Mouse (Mus musculus) layer of hippocampus, adult 8-10 months (tissue): ENCODE results near the gene Sorcs1. TPM values are rescaled to one million over a fixed set of nuclear protein-coding genes. Genes with fewer than 3 reads are reported as not detected.
A peak's percentile ranks its signal among the peaks of the same experiment; 100 is the strongest.

Experiments
- DNase-seq, 2 experiments: peaks; one replicate each; pipeline ENCODE4 v3.0.0; 2022; ENCODE audit warnings: low spot score in 2 of 2
- total RNA-seq, 4 experiments: library from RNA; stranded (reverse); gene quantifications; 2 replicates each; pipeline ENCODE4 v1.2.4; 2022

Sorcs1 gene
- 10 to 100 TPM; 10.1 to 13.3 (median 11.3) TPM for total RNA-seq

DNA sequence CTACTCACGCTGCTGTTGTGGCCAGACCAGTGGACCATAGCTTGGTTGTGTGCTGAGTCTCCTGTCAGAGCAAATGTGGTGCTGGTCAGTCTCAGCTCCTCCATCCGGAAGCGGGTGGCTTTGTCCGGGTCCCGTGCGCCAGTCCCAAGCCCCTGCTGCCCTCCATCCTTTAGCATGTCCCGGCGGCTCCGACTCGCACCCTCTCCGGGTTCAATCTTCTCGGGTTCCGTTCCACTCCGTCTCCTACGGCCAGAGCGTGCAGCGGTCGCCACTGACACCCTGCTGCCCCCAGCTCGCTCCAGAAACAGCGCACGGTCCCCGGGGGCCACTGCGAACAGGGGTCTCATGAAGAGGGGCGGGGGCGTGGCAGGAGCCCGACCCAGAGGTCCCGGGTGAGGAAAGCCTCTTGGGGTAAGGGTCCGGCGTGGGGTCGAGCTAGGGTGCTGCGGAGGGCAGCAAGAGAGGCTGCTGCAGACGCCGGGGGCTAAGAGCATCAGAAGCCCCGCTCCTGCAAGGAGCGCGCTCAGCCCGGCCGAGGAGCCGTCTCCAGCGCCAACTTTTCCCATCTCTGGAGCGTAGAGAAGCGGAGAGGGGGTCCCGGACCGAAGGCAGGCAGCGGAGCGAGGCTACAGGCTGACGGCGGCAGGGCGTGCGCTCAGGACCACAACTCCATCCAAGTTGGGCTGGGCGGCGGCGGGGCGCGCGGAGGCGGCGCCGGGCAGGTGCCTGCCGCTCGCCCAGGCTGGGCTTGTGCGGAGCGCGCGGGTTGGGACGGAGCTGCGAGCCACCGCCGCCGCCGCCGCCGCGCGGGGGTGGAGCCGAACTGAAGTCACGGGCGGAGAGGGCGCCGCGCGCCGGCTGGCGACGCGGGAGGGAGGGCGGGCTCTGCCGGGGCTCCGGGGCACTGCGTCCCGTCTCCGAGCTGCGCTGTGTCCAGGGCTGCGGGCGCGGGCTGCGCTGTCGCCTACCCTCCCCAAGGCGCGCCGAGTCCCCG is at the start of gene Sorcs1:
TSS of gene Sorcs1 (minus strand) at position 744 of the 994 bp plus-strand sequence.
- peak; percentile 5 to 24 for DNase-seq

DNA sequence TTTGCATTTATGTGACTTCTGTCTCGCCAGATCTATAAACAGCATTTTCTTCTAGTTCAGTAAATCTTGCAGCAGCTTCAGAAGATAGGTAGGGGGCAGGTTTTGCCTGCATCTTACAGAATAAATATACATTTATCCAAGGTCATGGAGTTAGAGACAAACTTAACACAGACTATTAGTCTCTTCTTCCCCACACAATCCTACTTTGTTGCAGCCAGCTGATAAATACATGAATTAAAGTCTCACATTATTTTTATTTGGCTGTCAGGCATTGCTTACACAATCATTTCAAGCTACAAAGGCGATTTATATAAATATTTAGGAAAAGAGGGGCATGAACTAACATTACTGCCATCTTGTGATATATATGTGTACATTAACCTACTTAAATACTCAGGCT is 4.8 kb upstream of the Sorcs1 start:
- no peak for DNase-seq

DNA sequence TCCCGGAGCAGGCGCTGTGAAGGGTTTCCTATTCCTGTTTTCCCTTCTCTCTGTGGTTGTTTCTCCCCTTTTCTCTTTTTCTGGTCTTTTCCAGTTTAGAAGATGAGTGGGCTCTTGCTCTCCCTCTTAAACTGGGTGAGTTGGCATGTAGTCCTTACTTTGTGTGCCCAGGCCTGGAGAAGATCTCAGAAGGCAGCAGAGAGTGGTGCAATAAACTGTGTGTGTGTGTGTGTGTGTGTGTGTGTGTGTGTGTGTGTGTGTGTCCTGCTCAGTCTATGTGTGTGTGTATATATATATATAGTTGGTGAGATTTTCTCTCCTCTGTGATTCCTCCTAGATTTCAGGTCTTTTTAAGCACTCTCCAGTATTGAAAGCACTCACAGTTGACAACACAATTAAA is 500 bp upstream of the Sorcs1 start:
- DNase-seq = no peak

DNA sequence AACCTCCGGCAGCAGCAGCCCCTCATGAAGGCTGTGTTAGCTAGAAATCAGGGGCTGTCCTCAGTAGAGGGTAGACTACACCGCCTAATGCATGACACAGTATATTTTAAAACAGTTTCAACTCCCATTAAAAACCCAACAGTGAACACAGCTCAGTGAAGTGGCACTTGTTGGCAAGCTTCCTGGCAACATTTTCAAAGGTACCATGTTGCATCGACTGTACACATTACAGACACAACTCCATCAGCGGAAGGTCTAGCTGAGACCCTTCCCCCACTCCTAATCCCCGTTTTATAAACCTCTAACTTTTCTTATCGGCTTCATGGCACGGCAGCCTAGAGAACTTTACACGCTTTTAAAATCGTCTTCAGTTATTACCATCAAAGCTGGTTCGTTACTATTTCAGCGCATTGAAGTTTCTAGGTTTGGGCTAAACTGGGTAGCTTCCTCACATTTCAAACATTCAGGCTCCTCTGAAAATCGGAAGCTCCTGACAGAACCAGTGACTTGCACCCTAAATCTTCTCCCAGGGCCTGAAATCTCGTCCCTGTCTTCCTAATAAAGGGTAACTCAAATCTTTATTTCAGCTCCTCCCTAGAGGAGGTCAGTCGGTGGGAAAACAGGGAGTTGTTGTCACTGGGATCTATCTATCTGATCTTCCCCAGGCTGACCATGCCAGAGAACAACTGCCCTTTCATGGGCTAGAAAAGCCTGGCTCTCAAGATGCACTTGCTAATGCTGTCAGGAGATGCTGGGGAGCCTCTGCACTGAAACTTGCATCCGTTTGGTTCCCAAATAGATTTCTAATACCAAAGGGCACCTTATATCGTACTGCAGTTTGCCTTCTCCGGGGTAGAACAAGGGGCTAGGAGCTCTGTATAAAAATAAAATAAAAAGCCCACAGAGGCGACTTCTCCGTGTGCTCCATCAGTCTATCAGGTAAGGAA is 1.6 kb downstream of the Sorcs1 start:
- peak in 1 of 2 experiments; percentile 7 for DNase-seq

DNA sequence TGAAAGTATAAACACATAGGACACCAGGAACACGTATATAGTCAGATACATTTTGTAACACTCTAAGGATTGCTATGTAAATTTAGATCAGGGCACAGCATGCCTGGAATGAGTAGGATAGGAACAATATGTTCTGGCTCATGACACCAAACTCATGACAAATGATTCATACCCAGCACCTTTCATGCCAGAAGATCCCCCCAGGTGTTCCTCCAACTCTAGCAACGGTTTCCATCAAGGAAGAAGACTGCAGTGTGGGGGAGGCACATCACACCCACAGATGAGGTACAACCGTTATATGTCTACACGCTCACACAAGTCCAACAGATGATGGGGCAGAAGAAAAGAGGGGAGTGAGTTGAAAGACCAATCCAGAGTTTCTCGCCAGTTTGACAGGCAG is 3.5 kb downstream of the Sorcs1 start:
- peak; percentile 7 to 21 for DNase-seq

DNA sequence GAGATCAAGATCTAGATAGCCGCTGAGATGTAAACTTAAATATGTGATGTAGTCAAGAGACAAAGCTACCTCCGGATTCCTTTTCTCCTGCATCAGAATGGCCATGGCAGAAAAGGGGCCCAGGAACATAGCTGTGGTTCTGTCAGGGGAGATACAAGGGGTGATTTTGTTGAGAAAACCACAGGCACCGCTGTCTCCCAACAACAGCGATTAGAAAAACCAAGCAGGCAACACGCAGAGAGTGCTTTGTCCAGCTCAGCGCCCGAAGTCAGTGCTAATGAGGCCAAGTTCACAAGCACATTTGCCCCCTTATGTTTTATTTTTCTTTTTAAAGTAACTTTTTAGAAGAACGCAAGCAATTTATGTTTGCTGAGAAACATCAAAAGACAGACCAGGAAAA is 10.9 kb downstream of the Sorcs1 start:
- DNase-seq = no peak

DNA sequence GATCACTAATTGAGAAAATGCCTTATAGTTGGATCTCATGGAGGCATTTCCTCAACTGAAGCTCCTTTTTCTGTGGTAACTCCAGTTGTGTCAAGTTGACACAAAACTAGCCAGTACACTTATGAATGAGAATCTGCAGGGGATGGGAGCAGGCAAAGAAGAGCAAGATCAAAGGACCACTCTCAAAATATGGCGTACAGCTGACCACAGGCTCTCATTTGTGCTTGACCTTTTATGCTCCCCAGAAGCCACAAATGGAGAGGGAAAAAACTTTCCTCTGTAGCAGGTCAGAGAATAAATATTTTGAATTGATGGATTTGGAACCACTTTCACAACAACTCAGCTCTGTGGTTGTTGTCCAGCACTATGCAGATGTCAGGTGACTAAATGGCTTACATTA is 14.1 kb downstream of the Sorcs1 start:
- DNase-seq = no peak

DNA sequence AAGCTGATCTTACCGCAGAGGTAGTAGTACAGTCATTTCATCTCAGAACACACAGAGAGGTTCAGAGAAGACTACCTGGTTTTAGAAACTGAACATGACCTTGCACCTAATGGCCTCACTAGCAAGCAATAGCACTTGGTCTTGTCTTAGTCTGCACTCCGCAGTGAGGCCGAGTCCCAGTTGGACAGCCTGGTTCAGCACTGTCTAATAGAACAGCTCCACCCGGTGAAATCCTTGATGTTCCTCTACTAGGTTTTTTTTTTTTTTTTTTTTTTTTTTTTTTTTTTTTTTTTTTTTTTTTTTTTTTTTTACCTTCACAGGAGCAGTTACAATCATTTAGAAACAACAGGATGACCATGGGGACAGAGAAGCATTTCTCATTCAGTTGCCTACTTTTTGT is 19.3 kb downstream of the Sorcs1 start:
- DNase-seq = no peak

DNA sequence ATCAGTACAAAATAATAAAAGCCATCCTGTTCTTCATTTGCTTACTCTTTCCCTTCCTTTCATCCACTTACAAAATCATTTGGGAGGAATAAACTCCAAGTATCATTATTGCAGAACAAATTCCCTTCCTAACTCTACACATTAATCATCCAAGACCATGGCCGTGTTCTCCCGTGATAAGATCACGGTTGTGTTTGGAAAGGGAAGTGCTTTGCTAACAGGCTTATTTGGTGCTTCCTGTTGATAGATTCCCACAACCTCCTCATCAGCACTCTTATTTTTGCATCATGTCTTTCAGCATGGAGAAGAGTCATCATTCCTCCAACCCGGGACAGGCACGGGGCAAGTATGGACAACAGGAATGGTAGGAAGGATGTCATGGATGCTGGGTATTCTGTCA is 25.7 kb downstream of the Sorcs1 start:
- no peak for DNase-seq

DNA sequence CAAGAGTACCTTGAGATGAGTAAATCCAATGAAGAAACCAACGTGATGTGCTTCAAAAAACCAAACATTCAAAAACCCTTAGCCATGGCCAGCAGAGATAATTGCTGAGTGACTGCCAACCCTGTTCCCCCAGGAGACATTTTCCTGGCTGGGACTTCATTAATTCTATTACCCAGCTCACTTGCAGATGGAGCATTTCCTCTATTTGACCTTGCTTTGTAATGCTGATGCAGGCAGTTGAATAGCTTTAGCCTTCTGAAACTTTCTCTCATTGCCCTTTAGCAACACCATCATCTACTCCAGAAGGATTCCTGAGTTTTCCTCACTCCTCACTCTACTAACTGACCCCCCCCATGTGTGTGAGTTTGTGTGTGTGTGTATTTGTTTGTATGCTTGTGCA is 34.6 kb downstream of the Sorcs1 start:
- no peak for DNase-seq

DNA sequence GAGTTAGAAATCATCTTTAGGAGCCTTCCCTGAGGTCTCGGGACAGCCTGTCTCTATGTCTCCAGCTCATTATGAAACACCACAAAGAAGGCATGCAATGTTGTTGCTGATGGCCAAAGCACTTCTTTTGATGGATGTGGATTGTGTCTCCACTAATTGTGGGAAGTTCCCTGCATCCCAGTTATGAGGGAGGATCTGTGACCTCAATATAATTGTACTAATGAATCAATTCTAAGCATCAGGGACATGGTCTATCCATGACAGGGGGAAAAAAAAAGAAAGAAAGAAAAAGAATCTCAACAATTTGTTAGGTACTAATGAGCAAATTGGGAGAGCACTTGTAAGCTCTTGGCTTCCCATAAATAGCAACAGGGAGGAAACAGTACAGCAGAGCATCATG is 36.3 kb downstream of the Sorcs1 start:
- DNase-seq = no peak

DNA sequence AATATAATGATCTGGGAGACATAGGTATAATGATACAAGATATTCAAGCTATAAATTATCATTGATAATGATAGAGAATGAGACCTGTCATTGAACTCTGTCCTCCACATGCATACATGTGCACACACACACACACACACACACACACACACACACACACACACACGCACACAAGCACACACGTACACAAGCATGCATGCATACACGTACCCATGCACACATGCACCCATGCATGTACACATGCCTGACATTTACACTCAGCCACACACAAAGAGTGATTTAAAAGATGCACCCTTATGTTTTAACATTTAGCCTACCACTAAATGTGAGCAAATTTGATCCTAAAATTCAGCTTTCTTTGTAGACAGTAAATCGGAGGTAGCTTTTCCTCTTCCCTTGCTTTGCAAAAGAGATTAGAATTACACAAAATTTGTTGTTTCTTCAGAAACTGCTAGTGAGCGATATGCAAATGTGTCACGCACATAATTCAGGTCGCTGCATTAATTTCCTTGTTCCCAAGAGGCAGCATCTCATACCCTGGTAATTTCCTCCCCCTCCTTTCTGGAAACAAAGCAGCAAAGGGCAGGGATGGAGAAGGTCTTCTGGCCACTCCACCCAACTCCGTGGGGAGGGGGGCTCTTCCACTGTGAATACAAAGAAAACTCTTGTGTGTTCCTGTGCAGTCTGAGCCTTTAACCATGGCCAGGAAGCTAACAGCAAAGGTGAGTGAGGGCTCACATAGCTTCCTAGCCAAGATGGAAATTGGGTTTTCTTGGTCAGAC is 38.0 kb downstream of the Sorcs1 start:
- no peak for DNase-seq

DNA sequence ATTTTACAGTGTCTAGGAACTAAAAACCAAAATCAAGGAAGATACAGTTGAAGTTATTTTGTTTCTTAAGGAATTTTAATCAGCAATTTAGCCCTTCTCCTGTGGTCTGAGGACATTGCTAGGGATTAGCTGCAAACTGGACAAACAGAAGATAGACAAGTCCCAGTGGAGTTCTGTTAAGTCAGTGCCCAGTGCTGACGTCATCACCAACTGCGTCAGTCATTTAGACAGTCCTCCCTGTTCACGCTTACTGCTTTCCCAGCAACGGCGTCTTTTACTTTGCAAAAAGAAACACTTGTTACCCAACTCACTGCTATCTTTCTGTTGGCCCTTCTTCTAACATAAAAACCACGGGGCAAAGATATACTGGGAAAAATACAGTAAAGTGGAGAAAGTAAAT is 40.3 kb downstream of the Sorcs1 start:
- DNase-seq = no peak

DNA sequence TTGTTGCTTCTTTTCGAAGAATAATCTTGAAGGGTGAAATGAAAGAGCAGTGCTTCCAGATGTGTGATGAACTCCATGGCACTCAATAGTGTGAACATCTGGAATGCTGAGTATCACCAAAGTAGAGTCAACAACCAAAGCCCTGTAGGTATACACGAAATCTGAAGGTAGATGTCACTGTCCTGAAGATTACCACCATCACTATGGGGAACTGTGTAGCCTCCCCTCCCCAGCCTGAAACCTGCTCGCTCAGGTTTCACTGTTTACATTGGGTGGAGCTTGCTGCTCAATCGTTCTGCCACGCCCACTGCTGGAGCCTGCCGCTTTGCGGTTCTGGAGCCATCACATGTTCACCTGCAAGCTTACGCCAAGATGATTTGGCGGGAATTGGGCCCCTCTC is 64.4 kb downstream of the Sorcs1 start:
- DNase-seq = no peak

DNA sequence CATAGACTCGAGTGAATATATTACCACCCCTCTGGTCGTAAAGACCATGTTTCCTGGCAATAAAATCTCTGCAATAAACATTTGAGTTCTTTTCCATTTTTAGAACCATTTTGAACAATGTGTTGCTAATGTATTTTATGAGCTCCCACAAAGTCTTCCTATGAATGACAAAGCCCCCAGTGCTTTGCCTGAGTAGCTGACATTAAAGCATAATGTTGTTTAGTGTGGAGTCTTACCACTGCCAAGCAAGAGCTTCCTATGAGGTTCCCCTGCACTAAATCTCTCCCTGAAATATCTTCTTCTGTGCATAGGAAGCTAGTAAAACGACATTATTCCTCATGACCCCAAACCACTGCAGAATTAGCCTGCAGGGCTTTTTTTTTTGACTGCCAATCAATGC is 66.8 kb downstream of the Sorcs1 start:
- no peak for DNase-seq

DNA sequence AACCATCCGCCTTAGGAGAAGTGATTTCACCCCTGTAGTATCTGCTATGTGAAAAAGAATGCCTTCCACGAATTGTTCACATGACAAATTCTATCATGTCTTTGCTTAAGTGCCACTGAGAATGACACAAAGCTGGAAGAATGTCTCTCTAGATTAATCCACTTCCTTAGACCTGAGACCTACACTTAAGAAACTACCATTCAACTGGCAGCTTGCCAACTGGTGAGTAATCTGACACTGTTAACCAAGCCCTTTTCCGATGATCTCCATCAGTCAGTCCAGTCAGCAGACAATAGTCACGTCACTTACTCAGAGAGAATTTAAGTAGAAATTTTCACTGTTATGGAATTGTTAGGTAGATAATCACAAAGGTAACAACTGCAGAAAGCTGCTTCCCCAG is 74.6 kb downstream of the Sorcs1 start:
- DNase-seq = no peak

DNA sequence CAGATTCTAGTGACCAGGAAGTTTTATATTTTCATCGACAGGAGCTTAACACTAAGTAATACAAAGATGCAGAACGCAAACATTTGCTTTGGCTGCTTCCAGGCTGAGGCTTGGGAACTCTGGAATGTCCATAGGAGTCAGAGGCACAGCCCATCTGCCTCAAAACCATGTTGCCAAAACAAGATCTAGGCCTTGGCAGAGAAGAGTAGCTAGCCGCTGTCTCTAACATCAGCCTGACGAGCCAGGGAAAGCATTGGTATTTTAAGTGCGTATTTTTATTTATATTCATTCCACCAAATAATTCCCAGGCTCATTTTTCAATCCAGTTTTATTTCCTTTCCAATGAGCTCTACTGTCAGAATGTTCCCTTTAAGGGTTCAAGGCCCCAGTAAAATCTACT is 75.1 kb downstream of the Sorcs1 start:
- DNase-seq = no peak

DNA sequence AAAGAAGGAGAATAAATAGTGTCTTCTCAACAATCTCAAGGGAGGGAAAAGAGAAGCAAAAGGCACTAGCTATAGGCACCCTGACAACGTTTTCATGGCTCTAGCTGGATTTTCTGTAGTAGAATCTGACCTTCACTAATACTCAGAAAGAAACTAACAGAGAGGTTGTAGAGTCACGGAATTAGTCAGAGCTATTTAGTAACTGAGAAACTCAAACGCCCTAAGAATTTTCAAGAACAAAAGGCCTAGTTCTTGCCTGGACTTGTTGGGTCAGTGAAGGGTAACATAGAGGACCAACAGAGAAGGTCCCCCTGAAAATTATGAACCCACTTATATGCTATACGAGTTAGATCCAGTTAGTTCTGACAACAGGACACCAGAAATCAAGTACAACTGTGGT is 81.1 kb downstream of the Sorcs1 start:
- DNase-seq = no peak

DNA sequence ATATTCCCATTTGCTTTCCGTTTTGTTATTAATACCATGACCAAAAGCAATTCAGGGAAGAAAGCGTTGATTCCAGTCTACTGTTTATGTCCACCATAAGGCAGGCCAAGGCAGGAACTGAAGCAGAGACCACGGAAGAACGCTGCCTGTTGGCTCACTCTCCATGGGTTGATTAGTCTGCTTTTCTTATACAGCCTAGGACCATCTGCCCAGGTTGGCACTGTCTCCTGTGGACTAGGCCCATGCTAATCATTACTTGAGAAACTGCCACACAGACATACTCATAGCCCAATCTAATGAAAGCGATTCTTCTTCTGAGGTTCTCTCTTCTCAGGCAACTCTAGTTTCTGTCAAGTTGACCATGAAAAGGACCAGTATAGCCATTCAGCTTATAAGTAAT is 92.3 kb downstream of the Sorcs1 start:
- peak in 1 of 2 experiments; percentile 4 for DNase-seq

DNA sequence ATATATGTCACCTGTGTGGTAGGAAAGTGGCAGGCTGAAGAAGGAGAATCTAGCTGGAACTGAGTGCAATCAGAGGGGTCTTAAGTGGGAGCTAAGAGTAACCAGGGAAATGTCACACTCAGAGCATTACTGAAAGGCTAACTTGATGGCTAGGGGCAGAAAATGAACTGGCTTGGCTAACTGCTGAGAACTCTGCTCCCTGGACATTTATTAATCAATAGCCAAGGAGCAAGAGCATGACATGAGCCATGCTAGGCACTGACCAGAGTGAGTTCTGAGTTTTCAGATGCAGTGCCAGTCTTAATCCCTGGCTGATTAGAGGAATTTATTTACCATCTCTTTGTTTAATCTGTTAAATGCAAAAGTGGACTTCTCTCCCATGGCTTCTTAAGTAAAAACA is 95.5 kb downstream of the Sorcs1 start:
- no peak for DNase-seq

DNA sequence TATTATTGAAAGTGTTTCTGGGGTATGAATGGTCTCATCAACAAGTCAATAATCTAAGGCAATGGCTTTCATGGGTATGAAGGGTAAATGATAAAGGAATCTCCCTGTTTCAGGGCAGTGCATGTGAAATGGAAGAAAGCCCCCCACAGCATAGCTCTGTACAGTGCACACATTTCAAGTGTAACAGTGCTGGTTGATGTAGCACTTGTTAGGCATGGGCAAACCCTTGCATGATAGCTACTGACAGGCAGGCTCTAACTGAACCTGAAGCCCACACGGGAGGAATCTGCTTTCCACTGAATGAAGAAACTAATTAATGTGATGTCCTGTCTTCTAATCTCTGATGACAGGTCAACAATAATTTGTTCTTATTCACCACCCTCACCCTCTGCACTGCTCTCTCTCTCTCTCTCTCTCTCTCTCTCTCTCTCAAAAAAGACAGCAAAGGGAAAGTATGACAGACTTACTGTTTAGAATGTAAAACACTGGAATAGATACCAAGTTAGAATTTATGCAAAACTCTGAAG is 108.7 kb downstream of the Sorcs1 start:
- DNase-seq = no peak
